Mouse (Mus musculus): ENCODE data around the gene Ppm1l.

- no peak for TF ChIP-seq GATA1 (IDR thresholded peaks at IDR 0.05; ENCODE audit: borderline replicate concordance, low read length)
- TF ChIP-seq FLI1 (IDR thresholded peaks at IDR 0.05; ENCODE audit: low read length), result no peak
Observed at GRCm38 (mm10) chr3:69348197-69348920, 31.7 kb downstream of the Ppm1l start.

Data from megakaryocyte, embryonic 14.5 days (primary cell).